Mouse (Mus musculus) neural tube, embryonic 10.5 days (tissue): ENCODE measurements around the gene Setd4.
"Not testable (repeated sequence)": the region's sequence is repeated elsewhere in the genome, so short reads cannot be mapped to it uniquely, and the experiment has no call there.

ENCODE experiments used
- DNase-seq: peaks from one replicate; pipeline ENCODE4 v3.0.0-alpha.2; 2017; ENCODE audit warnings: low spot score; ENCODE audit errors: extremely low spot score

Gene Setd4

DNA sequence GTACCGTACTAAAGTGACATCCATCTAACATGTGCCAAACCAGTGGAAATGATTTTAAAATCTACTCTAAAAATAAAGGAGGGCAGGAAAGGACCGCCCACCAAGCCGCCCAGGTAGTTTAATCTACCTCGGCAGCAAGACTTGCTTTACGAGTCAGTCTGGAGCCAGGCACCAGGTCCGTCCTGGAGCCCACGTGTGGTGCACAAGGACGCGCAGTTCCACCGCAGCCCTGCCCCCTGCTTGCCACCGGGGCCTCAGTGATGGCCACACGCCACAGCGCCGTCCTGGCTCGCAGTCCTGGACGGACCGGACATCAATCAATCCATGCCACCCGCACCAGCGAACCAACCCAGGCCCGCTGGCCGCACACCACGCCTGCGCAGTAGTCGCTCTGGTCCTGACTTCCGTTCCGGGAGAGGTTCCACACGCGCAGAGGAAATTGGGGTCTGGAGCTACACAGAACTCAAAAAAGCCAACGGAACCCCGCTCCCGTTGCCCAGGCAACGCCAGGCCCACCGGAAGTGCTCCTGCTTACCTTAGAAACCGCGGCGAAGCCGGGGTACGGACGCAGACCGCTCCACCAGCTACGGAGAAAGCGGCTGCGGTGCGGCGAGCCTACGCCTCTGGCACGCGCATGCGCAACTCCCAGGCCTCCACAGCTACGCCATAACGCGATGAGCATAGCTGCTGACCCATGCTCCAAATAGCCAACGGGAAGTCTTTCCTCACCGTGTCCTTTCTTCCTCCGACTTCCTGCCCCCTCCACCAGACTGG is at the start of gene Setd4:
TSS of gene Setd4 (minus strand) at position 625 of the 774 bp plus-strand sequence.
- DNase-seq: peak; percentile 95

DNA sequence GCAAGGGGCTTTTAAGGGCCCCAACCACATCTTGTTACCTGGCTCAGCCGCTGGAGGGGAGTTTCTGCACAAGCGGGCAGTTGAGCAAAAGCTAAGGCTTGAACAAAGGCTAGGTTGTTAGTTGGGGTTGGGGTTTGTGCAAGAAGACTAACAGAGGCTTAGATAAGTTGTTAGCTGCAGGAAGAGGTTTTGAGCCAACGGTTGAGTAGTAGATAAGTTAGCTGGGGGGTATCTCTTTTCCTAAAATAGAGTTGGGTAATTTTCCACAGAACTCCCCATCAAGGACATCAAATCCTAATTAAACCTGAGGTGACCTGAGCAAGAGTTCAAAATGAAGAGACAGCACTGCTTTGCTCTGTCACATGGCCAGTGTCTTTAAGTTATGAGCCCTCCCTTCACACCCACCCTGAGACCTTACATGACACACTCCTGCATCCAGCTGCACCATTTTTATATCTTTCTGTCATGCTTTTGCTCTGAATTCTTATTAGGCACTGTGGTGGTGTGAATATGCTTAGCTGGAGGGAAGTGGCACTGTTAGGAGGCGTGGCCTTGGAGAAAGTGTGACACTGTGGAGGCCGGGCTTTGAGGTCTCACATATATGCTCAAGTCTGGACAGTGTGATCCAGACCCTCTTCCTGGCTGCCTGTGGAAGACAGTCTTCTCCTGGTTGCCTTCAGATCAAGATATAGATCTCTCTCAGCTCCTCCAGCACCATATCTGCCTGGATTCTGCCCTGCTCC is 44.7 kb upstream of the Setd4 start:
- DNase-seq: no peak

DNA sequence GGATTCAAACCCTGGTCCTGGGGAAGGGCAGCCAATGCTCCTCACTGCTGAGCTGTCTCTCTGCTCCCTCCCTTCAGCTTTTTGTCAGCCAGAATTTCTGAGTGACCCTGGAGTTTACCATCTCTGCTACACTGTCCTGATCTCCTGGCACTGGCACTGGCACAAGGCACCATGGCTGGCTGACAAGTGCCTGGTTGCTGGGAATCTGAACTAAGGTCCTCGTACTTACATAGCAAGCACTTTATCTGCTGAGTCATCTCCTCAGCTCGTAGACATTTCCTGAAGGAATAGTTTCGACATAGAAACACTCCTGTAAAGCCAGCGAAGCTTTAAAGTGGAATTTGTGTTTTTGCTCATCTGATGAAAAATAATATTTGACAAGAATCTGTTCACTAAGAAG is 40.1 kb upstream of the Setd4 start:
- no peak for DNase-seq

DNA sequence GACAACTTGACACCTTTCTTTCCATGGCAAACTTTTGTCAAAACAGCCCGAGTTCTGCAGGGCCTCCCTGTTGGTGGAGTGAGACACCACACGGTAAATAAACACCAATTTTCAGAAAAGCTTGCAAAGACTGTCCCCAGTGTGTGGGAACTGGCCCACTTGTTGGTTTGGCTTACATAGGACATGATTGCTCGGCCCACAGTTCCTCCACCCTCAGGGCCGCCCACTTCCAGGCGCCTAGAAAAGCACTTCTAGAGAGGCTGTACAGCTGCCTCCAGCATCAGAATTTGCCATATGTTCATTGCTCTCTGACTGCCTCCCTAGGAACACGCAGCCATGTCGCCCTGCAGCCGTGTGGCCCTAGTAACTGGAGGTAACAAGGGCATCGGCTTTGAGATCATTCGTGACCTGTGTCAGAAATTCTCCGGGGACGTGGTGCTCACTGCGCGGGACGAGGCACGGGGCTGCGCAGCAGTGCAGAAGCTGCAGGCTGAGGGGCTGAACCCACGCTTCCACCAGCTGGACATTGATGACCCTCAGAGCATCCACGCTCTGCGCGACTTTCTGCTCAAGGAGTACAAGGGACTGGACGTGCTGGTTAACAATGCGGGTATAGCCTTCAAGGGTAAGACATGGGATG is 24.0 kb upstream of the Setd4 start, which contains the start of gene Gm5678:
TSS of gene Gm5678 (plus strand) at position 337 of the 640 bp plus-strand sequence.
- DNase-seq: no peak

DNA sequence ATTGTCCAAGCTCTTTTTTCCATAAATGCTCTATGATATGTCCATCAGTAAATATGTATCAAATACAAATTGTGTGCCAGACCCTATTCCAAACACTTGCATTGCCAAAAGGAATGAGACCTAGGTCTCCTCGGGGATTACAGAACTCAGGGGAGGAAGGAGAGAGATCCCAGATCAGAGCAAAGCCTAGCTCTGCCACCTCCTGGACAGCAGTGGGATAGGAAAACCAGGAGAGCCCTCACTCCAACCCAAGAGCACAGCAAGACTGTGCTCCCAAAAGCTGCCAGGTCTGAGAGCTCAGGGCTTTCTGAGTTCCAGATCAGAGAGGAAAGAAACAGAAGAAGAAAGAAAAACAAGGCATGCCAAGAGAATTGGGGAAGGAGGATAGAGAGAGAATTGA is 22.9 kb upstream of the Setd4 start:
- DNase-seq: no peak

DNA sequence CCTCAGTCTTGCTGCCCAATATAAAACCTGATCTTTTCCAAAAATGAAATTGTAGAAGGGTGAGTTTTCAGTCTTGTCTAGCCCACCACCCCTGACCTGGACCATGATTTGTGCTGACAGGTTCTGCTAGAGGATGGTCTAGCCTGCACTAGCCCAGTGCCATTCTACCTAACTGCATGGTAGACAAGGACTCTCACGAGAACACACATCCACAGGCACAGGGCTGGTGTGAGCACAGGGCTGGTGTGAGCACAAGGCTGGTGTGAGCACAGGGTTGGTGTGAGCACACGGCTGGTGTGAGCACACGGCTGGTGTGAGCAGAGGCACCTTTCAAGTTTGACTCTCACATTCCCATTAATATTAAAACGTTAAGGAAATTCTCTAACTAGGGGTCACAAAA is 20.8 kb upstream of the Setd4 start:
- DNase-seq: no peak

DNA sequence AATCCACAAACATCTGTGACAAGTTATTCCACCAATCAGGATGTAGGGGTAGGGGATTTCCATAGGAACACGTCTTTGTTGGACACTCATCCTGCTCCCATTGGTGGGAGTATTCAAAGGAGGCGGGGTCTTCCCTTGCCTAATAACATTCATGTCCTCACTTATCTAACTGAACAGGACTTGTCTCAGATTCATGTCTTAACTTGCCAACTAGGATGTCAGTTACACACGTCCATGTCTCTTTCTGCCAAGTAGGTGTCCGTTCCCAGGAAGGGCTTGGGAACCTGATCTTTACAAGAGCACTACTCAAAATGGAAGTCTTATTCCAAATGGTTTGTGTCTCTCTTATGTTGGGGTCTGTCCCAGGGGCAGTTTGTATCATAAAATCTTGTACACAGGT is 19.9 kb upstream of the Setd4 start:
- DNase-seq: not testable (repeated sequence)

DNA sequence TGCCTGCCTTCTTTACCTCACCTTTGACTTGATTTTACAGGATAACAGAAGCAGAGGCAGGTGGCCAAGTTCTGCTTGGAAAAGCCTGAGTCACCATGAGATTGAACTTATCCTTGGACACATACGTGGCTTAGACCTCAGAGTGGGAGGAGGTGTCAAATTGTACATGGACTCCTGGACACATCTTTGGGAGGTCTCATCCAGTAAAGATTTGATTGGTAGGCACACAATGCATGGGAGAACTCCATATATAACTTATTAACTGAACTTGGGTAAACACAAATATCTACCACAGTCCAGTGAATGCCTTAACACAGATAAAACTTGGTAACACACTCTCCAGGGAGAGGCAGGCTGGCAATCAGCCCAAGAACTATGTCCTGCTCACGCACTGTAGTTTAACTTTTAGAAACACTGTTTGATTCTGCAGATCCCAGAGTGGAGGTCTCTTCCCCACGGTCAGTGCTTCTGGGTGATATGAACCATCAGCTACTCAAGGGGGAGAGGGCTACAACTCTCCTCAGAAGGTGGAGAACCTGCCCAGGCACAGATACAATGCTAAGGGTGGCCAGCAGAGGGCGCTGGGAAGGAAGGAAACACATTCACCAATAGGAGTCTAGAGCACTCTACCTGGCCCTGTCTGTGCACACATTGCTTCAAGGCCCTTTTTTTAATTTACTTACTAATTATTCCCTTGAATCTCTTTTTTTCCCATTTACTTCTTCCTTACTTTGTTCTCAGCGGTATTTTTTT is 11.4 kb upstream of the Setd4 start:
- peak; percentile 68 for DNase-seq

DNA sequence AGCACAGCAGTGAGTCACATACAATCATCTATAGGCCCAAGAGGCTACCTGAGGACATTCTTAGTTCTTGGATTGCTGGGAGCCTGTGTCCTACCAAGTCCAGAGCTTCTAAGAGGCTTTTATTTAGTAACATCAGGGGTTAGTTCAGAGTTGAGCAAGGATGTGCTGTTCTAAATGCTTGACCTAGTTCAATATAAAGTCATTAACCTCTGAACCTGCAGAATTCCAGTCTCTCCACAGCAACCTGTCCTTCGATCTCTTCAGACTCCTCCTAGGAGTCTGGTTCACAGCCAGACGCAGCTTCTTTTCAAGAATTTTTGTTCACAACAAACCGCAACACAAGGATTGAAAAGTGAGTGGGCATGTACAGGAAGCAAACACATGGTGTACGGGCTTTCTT is 7.1 kb upstream of the Setd4 start:
- DNase-seq: no peak

DNA sequence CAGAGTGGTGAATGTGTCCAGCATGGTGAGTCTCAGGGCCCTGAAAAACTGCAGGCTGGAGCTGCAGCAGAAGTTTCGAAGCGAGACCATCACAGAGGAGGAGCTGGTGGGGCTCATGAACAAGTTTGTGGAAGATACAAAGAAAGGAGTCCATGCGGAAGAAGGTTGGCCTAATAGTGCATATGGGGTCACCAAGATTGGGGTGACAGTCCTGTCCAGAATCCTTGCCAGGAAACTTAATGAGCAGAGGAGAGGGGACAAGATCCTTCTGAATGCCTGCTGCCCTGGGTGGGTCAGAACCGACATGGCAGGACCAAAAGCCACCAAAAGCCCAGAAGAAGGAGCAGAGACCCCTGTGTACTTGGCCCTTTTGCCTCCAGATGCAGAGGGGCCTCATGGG is 5.9 kb upstream of the Setd4 start:
- DNase-seq: no peak

DNA sequence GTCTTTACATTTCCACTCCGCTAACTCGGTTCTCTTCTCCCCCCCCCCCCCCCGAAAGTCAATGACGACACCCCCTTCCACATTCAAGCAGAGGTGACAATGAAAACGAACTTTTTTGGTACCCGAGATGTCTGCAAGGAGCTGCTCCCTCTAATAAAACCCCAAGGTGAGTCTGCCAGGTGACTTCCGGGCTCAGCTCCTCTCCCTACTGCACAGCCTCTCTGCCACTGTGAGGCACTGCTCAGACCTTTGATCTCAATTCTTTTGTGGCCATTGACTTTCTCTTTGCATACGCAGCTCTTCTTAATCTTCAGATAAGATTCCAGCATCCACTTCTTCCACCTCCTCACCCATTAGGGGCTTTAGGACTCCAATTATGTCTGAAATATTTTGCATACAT is 4.9 kb upstream of the Setd4 start:
- DNase-seq: no peak

DNA sequence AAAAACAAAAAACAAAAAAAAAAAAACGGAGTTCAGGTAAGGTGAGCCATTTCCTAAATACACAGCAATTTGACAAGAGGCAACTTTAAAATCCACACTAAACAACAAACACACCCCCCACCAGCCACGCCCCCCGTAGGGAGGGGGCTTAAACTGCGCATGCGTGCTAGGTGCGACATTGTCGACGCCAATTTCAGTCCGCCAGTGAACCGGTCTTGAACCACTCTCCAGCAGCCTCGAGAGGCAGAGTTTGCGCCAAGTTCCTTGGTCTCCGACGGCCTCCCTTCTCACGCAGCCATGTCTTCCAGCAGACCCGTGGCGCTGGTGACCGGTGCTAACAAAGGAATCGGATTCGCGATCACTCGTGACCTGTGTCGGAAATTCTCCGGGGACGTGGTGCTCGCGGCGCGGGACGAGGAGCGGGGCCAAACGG is 3.8 kb upstream of the Setd4 start:
- DNase-seq: peak; percentile 83

DNA sequence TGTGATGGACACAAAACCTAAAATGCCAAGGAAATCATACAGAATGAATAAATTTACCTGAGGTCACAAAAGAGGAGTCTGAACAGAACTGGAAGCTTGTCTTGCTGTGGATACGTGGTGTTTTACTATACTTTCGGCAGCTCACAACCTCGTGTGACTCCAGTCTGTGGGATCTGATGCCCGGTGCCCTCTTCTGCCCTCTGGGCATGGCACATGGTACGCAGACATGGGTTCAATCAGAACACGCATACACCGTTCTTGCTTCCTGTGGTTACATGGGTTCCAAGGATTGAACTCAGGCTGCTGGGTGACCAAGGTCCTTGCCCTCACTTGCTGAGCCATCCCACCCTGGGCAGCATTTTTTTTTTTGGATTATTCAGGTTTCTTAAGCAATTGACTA is 2.3 kb upstream of the Setd4 start:
- DNase-seq: no peak

DNA sequence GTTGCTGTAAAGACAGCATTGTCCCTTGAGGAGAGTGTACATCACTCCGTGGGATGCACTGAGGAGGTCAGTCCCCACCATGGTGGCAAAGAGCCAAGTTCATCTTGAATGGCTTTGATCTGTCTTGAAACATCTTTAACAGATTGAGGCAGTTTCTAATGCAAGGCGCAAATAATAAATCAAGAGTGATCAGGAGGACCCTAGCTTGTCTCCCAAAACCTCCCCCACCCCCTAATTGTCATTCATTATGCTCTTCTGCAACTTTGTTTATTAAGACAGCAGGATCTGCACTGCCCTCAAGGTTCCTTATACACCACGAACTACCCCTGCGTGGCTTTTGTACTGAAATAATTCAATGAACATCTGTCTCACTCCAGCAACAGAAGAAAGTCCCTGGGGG is 1.7 kb upstream of the Setd4 start, which contains the start of gene Cbr1:
TSS of gene Cbr1 (plus strand) at position 301 of the 400 bp plus-strand sequence.
- DNase-seq: no peak

DNA sequence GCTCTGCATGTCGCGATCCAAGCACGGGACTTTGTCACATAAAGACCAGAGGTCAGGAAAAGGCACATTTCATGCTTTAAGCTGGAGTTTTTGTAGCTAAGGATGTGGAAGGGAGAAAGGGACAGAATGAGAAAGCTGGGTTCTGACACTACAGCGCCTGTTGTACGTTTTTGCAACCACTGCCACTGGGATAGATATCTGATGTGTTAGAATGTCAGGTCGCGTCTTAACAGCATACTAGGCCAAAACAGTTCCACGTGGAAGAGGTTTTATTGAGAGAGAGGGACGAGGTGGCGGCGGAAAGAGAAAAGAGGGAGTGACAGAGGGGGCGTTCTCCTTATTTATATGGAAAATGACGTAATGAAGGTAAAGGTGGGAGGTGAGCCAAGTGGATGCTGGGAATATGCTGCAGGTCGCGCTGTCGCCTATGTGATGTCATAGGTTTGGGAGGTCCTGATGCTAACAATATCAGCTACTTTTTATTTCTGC is 662 bp upstream of the Setd4 start:
- DNase-seq: peak; percentile 30

DNA sequence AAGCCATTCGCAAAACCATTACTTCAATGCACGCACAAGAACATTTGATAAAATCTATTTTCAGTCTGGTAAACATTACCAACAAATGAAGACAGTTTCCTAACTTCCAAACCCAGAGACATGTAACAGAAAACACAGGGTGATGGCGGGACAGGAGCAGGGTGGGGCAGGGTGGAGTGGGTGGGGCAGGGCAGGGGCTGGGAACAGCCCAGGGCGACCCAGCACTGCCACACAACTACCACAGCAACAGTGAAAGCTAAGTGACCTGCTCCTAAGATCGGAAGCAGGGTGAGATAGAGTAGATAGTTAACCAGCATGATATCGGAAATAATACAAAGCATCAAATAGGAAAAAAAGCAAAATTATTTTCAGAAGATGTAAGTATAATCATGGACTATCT is 4.4 kb downstream of the Setd4 start:
- no peak for DNase-seq

DNA sequence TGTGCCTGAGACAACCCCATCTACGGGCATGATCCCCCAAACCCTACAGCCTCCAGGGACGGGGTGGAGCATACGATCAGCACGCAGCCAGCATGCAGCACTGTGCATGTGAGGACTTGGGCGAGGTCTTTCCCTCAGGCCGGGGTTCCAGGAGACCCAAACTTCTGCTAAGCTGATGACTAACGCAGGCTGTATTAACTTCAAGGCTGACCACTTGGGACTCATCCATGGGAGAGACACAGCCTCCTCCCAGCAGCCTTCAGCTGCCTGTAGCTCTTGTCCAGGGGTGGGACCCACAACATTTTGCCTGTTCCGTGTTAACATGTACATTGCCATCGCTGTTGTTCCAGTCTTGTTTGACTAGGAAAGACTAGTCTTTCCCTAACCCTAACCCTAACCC is 6.3 kb downstream of the Setd4 start:
- no peak for DNase-seq

DNA sequence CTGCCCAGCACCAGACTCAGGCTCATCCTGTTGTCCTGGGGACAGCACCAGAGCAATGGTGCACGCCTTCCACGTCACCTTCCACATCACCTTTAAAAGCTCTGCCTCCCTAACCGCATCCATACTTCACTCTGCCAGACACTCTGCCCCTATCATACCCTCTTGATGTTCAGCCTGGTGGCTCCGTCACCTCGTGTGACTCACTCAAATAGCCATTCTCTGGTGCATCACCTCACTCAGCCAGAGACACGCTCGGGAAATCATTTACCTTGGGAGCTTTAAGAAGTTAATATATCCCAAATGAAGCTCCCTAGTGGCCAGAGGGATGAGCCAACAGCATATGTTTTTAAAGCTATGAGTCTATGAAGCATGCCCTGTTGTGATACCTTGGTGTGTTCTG is 7.1 kb downstream of the Setd4 start:
- DNase-seq: no peak

DNA sequence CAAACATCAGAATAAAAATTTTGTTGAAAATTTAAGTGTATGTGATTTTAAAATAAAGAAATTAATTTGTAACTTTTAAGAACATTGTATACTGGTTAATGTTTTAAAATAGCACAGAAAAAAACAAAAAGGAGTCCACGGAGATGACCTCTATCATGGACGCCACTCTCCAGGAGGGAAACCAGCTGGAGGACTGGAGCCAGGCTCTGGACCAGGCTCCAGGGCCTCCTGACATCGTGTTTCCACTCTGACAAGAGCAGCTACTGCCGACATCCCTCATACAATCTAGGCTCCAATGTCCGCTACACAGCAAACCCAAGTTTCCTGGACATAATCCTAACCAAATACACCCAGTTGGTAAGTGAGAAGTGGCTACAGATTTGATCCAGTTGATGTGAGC is 8.1 kb downstream of the Setd4 start:
- no peak for DNase-seq

DNA sequence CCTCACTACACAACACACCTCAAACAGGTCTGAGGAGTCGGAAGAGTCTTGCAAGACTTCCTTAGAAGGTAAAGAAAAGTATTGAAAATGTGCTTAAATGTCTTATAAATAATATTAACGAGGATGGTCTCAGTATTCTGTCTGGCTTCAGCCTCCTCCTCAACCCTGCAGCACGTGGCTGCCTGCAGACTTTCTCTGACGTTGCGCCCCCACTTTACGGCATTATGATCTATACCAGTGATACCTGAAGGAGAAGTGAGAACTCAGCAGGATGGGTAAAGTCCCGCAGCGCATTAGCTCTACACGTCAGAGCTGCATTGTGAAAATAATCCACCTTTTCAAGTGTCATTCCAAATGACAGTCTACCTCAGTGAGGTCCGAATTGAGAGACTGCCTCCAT is 9.4 kb downstream of the Setd4 start:
- no peak for DNase-seq

DNA sequence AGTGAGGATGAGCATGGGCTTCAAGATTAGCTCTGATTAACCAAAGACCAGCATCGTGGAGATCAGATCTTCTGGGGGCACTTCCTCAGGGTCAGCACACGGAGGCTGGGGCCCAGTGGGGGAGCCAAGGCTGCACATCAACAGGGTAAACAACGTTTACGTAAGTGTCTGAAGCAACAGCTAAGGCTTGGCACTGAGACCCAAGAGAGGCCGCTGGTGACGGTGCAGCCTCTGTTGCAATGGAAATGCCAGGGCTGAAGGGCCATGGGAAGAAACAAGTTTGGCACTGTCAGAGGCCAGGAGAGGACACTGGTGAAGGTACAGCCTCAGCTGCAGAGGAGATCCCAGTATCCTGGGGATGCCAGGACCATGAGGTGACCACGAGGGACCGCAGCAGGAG is 10.5 kb downstream of the Setd4 start:
- DNase-seq: no peak
